Mouse (Mus musculus): ENCODE measurements around the gene Emc8.

Emc8 gene

GRCm38 (mm10) chr8:120607460-120607859 is 60.9 kb downstream of the Emc8 start:
- DNase-seq (ENCODE audit: low read depth, low spot score): no peak
